Mouse (Mus musculus): ENCODE results near the gene Znrf4.

GRCm38 (mm10) chr17:56548605-56549105 lies 36.4 kb upstream of the Znrf4 start:
- no peak for TF ChIP-seq CTCF (IDR thresholded peaks at IDR 0.05; ENCODE audit: control insufficient read depth, insufficient read depth, insufficient read length)
- no peak for TF ChIP-seq FOSL1 (IDR thresholded peaks at IDR 0.05; ENCODE audit: insufficient read depth, low read length, poor library complexity, severe bottlenecking)
- TF ChIP-seq CEBPB (IDR thresholded peaks at IDR 0.05; ENCODE audit: low read depth) = no peak
- no peak for TF ChIP-seq MYOG (IDR thresholded peaks at IDR 0.05; ENCODE audit: control insufficient read depth, extremely low read depth, insufficient read length)
- TF ChIP-seq MAX (IDR thresholded peaks at IDR 0.05) = no peak
- no peak for TF ChIP-seq USF1 (IDR thresholded peaks at IDR 0.05; ENCODE audit: low read depth)

Measured in C2C12 (cell line).